Mouse (Mus musculus): ENCODE results near the gene Tubg1.
A peak's percentile ranks its signal among the peaks of the same experiment; 100 is the strongest.

Tubg1 gene

GRCm38 (mm10) chr11:101119761-101120544 is at the start of gene Tubg1, which contains the start of gene Retreg3:
TSS of gene Tubg1 (plus strand) at chr11:101119938.
TSS of gene Retreg3 (minus strand) at chr11:101119893.
- peak; percentile 97 for DNase-seq (ENCODE audit: low spot score)

GRCm38 (mm10) chr11:101070189-101070527 is 49.6 kb upstream of the Tubg1 start:
- no peak for DNase-seq (ENCODE audit: low spot score)

- no peak for DNase-seq (ENCODE audit: low spot score)
These were observed 48.8 kb upstream of the Tubg1 start for GRCm38 (mm10) chr11:101070987-101071386.

GRCm38 (mm10) chr11:101071810-101072428 is 47.8 kb upstream of the Tubg1 start:
- no peak for DNase-seq (ENCODE audit: low spot score)

- no peak for DNase-seq (ENCODE audit: low spot score)
These were observed 41.6 kb upstream of the Tubg1 start, which contains the start of gene Hsd17b1 for GRCm38 (mm10) chr11:101078121-101078520. TSS of gene Hsd17b1 (plus strand) at chr11:101078411.

GRCm38 (mm10) chr11:101079746-101080145 is 40.0 kb upstream of the Tubg1 start:
- no peak for DNase-seq (ENCODE audit: low spot score)

GRCm38 (mm10) chr11:101080421-101080820 is 39.3 kb upstream of the Tubg1 start:
- DNase-seq (ENCODE audit: low spot score): no peak

- DNase-seq (ENCODE audit: low spot score): no peak
These were observed 38.1 kb upstream of the Tubg1 start for GRCm38 (mm10) chr11:101081659-101082058.

GRCm38 (mm10) chr11:101082208-101083082 is 37.3 kb upstream of the Tubg1 start, which contains the start of gene Coasy:
TSS of gene Coasy (plus strand) at chr11:101082565.
- peak; percentile 86 for DNase-seq (ENCODE audit: low spot score)

- DNase-seq (ENCODE audit: low spot score): no peak
These were observed 36.5 kb upstream of the Tubg1 start for GRCm38 (mm10) chr11:101083083-101083697.

GRCm38 (mm10) chr11:101084246-101084645 is 35.5 kb upstream of the Tubg1 start:
- no peak for DNase-seq (ENCODE audit: low spot score)

GRCm38 (mm10) chr11:101084811-101085210 is 34.9 kb upstream of the Tubg1 start:
- DNase-seq (ENCODE audit: low spot score): no peak

GRCm38 (mm10) chr11:101085617-101086322 is 34.0 kb upstream of the Tubg1 start:
- no peak for DNase-seq (ENCODE audit: low spot score)

- no peak for DNase-seq (ENCODE audit: low spot score)
These were observed 33.4 kb upstream of the Tubg1 start for GRCm38 (mm10) chr11:101086323-101086674.

- DNase-seq (ENCODE audit: low spot score): peak; percentile 89
These were observed 32.7 kb upstream of the Tubg1 start, which contains the start of gene Mlx for GRCm38 (mm10) chr11:101086756-101087681. TSS of gene Mlx (plus strand) at chr11:101087277.

- DNase-seq (ENCODE audit: low spot score): no peak
These were observed 32.1 kb upstream of the Tubg1 start for GRCm38 (mm10) chr11:101087682-101088055.

GRCm38 (mm10) chr11:101089931-101090330 is 29.8 kb upstream of the Tubg1 start:
- DNase-seq (ENCODE audit: low spot score): no peak

- DNase-seq (ENCODE audit: low spot score): peak; percentile 53
These were observed 24.8 kb upstream of the Tubg1 start for GRCm38 (mm10) chr11:101094930-101095313.

- peak; percentile 95 for DNase-seq (ENCODE audit: low spot score)
These were observed 24.3 kb upstream of the Tubg1 start, which contains the start of gene Psmc3ip for GRCm38 (mm10) chr11:101095314-101096024. TSS of gene Psmc3ip (minus strand) at chr11:101095436.

Data from testis, postnatal 14 days (tissue).